ENCODE assay signal across 1 mouse cellular context in the genomic region with DNA sequence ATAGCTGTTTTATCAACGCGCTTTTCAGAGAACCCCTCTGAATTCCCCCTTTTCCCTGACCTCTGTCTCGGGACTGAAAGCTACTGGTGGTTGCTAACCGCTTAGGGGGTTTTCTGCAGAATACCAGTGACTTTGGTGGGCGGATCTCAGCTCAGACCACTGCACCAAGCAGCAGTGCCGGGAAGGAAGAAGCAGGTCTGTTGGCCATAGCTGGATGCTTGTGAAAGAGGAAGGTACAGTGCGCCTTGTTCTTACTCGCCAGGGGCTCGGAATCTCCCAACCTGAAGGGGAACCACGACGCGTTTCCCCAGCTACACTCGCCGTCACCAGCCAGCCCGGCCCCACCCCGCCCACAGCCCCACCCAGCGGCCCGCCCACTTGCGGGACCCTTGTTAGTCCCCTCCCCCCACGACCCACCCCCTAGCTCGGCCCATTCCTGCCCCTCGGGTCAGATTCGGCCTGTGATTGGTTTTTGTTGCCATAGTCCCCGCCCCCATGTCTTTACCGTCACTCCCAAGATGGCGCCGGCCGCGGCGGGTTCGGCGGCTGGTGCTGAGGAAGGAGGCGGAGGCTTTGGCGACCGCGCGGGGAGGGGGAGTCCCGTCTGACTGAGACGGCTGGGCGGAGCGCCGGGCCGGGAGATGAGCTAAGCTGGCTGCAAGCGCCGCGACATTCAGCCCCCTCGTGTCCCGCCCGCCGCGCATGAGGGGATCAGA.
TF ChIP-seq lines count a peak whose summit lies in the region.

A gene (plus strand): TSS at position 519 of the 716 bp plus-strand sequence.

TF ChIP-seq in MEL, 35 proteins besides CTCF, POLR2A, EP300 and RAD21 (continued from another document):
- 0 out of 2 replicates have a peak, but pooled peaks have one; percentile 17 for TF ChIP-seq ETS1 (IDR thresholded peaks at IDR 0.05; ENCODE audit: low read depth, low read length)
- no peak for TF ChIP-seq POLR2AphosphoS5 (IDR thresholded peaks at IDR 0.05; ENCODE audit: borderline replicate concordance, low read depth, low read length)
- no peak for TF ChIP-seq ZNF384 (IDR thresholded peaks at IDR 0.05; ENCODE audit: low read depth, low read length)
- TF ChIP-seq TBP (IDR thresholded peaks at IDR 0.05; ENCODE audit: low read depth, low read length), result peak; percentile 61; the same call in 1 of the 2 replicates
- no peak for TF ChIP-seq MYB (IDR thresholded peaks at IDR 0.05; ENCODE audit: low read depth, low read length)
- TF ChIP-seq JUND (IDR thresholded peaks at IDR 0.05; ENCODE audit: low read depth, low read length), result no peak
- TF ChIP-seq ELF1 (IDR thresholded peaks at IDR 0.05; ENCODE audit: low read depth, low read length), result no peak
- TF ChIP-seq UBTF (IDR thresholded peaks at IDR 0.05; ENCODE audit: borderline replicate concordance, insufficient read depth, low read depth, low read length), result no peak
- TF ChIP-seq POLR2AphosphoS2 (IDR thresholded peaks at IDR 0.05; ENCODE audit: low read length), result peak; percentile 32; the same call in 1 of the 2 replicates
- TF ChIP-seq BHLHE40 (IDR thresholded peaks at IDR 0.05; ENCODE audit: borderline replicate concordance, low read depth, low read length), result no peak
- TF ChIP-seq RCOR1 (IDR thresholded peaks at IDR 0.05; ENCODE audit: low read depth, low read length), result no peak
- TF ChIP-seq MAFK (IDR thresholded peaks at IDR 0.05; ENCODE audit: borderline replicate concordance, low read depth, low read length), result no peak
